Mouse (Mus musculus) spleen, adult 2 months (tissue): Measurements from ENCODE around the gene Safb2.

ENCODE experiments used
- CTCF ChIP-seq: fragments of 200-500 bp; IDR thresholded peaks from 2 replicates; pipeline ENCODE4 v1.5.1; 2011; ENCODE audit warnings: mild to moderate bottlenecking, inconsistent platforms; ENCODE audit not compliant: insufficient read depth, insufficient read length, insufficient replicate concordance; ENCODE audit errors: extremely low read depth
- POLR2A ChIP-seq: fragments of 200-500 bp; IDR thresholded peaks from 2 replicates; pipeline ENCODE4 v1.6.1; 2011; ENCODE audit warnings: low read depth, low read length, inconsistent platforms

GRCm38 (mm10) chr17:56547846-56548604 is 36.4 kb downstream of the Safb2 start:
- TF ChIP-seq POLR2A (no peak), CTCF (no peak)
